Comparison of ENCODE assay signal across 31 mouse cellular contexts in genomic region chr14:109958008-109958407, GRCm38 (mm10).
A peak's percentile ranks its signal among the peaks of the same experiment; 100 is the strongest.
DNase-seq lines count a peak whose midpoint lies in the region; ATAC-seq and TF ChIP-seq lines count a peak whose summit lies in the region.
"Had no signal": no experiment of that assay in that cellular context is flagged by ENCODE, and none has a peak within 500 bp of the region (broad histone marks: within the 10 kb centered on the region; RNA-seq: fewer than 3 reads in every experiment).

No protein-coding gene starts in this region.

- H3K4me3 ChIP-seq in forebrain, embryonic 14.5 days (ENCODE audit: low read depth, low read length) = no peak overlapping the region
- H3K4me3 ChIP-seq in forebrain, embryonic 10.5 days = no peak overlapping the region
- no peak overlapping the region for H3K4me3 ChIP-seq in layer of hippocampus, adult 2 months
- no peak overlapping the region for H3K4me3 ChIP-seq in neural tube, embryonic 15.5 days (replicated peaks)
- H3K4me3 ChIP-seq: embryonic facial prominence, embryonic 12.5 days; heart, embryonic 13.5 days; hindbrain, embryonic 10.5 days; hindbrain, embryonic 15.5 days; intestine, embryonic 15.5 days had no signal

- WGBS in forebrain, embryonic 14.5 days = 67% methylated on average over 3 of the region's 3 CpGs
- 92% methylated on average over 3 of the region's 3 CpGs for WGBS in forebrain, embryonic 10.5 days
- 53% methylated on average over 3 of the region's 3 CpGs for WGBS in neural tube, embryonic 15.5 days

- peak; percentile 52 for DNase-seq in forebrain, embryonic 14.5 days (ENCODE audit: low spot score)
- no peak for DNase-seq in forebrain, embryonic 10.5 days (ENCODE audit: extremely low spot score, low spot score)
- peak; percentile 11 to 54 for DNase-seq in layer of hippocampus, adult 2 months (ENCODE audit: low spot score in 2 of 2)
- no peak for DNase-seq in layer of hippocampus, postnatal 36 days
- peak; percentile 51 for DNase-seq in brain, embryonic 14.5 days (ENCODE audit: low read depth)
- DNase-seq in cerebellum, postnatal 25 days = no peak
- DNase-seq: adrenal gland, adult 8-10 months; cerebellum, adult 11 months; cerebellum, adult 9-10 months; embryo, embryonic 11 days; gastrocnemius, postnatal 10 days; heart, postnatal 10 days; kidney, adult 8-10 months; kidney, postnatal 4 days; liver; lung, embryonic 14.5 days; lung, postnatal 14 days; right cerebral cortex, adult 18-20 months; right cerebral cortex, postnatal 4 days; thymus, adult 2 months; thymus, postnatal 36 days had no signal

- H3K27me3 ChIP-seq in forebrain, embryonic 14.5 days (replicated peaks; ENCODE audit: control insufficient read depth, insufficient read depth, low read length) = no peaks in the 10 kb centered on the region
- no peaks in the 10 kb centered on the region for H3K27me3 ChIP-seq in forebrain, embryonic 10.5 days (ENCODE audit: poor library complexity, severe bottlenecking)
- no peaks in the 10 kb centered on the region for H3K27me3 ChIP-seq in neural tube, embryonic 15.5 days (replicated peaks)
- H3K27me3 ChIP-seq: embryonic facial prominence, embryonic 12.5 days; heart, embryonic 13.5 days; hindbrain, embryonic 15.5 days; intestine, embryonic 15.5 days had no signal

- peak; percentile 48; the same call in 1 of the 2 replicates for ATAC-seq in forebrain, embryonic 14.5 days
- 0 out of 2 replicates have a peak, but pooled peaks have one; percentile 61 for ATAC-seq in neural tube, embryonic 15.5 days (ENCODE audit: low FRiP score)
- ATAC-seq: intestine, embryonic 15.5 days had no signal

- no peak overlapping the region for H3K4me2 ChIP-seq in forebrain, embryonic 14.5 days (ENCODE audit: low read length)
- no peak overlapping the region for H3K4me2 ChIP-seq in neural tube, embryonic 15.5 days
- H3K4me2 ChIP-seq: embryonic facial prominence, embryonic 12.5 days; heart, embryonic 13.5 days; hindbrain, embryonic 15.5 days; intestine, embryonic 15.5 days; lung, embryonic 14.5 days had no signal

- no peaks in the 10 kb centered on the region for H3K36me3 ChIP-seq in forebrain, embryonic 14.5 days (ENCODE audit: control insufficient read depth, insufficient read depth, low read length)
- no peaks in the 10 kb centered on the region for H3K36me3 ChIP-seq in forebrain, embryonic 10.5 days (replicated peaks)
- H3K36me3 ChIP-seq in neural tube, embryonic 15.5 days = no peaks in the 10 kb centered on the region
- H3K36me3 ChIP-seq: embryonic facial prominence, embryonic 12.5 days; G1E; heart, embryonic 13.5 days; hindbrain, embryonic 10.5 days; hindbrain, embryonic 15.5 days; intestine, embryonic 15.5 days had no signal

- no peaks in the 10 kb centered on the region for H3K9me3 ChIP-seq in forebrain, embryonic 14.5 days (replicated peaks; ENCODE audit: control insufficient read depth, low read length)
- H3K9me3 ChIP-seq in forebrain, embryonic 10.5 days = no peaks in the 10 kb centered on the region
- H3K9me3 ChIP-seq in neural tube, embryonic 15.5 days (replicated peaks) = no peaks in the 10 kb centered on the region
- H3K9me3 ChIP-seq: embryonic facial prominence, embryonic 12.5 days; G1E; heart, embryonic 13.5 days; hindbrain, embryonic 10.5 days; hindbrain, embryonic 15.5 days; intestine, embryonic 15.5 days had no signal

- no peak for TF ChIP-seq POLR2A in brain, embryonic 14.5 days (IDR thresholded peaks at IDR 0.05; ENCODE audit: borderline replicate concordance, extremely low read depth, insufficient read depth, insufficient read length, poor library complexity, severe bottlenecking)

- no peak for TF ChIP-seq CTCF in layer of hippocampus, adult 2 months (conservative IDR thresholded peaks at IDR 0.05)
- TF ChIP-seq CTCF in brain, embryonic 14.5 days (IDR thresholded peaks at IDR 0.05; ENCODE audit: borderline replicate concordance, extremely low read depth, insufficient read depth, insufficient read length) = no peak

- no peak overlapping the region for H3K27ac ChIP-seq in forebrain, embryonic 14.5 days (ENCODE audit: low read depth, low read length)
- H3K27ac ChIP-seq in forebrain, embryonic 10.5 days = no peak overlapping the region
- 0 out of 2 replicates have a peak overlapping the region, but pooled peaks have one; percentile 32 for H3K27ac ChIP-seq in layer of hippocampus, adult 2 months
- H3K27ac ChIP-seq in neural tube, embryonic 15.5 days (replicated peaks) = no peak overlapping the region
- H3K27ac ChIP-seq: embryonic facial prominence, embryonic 12.5 days; heart, embryonic 13.5 days; hindbrain, embryonic 10.5 days; hindbrain, embryonic 15.5 days; intestine, embryonic 15.5 days; kidney, postnatal 0 days; liver, embryonic 14.5 days; stomach, postnatal 0 days had no signal

- no peaks in the 10 kb centered on the region for H3K4me1 ChIP-seq in forebrain, embryonic 14.5 days (ENCODE audit: control insufficient read depth, insufficient read depth, low read length)
- no peaks in the 10 kb centered on the region for H3K4me1 ChIP-seq in forebrain, embryonic 10.5 days
- H3K4me1 ChIP-seq in neural tube, embryonic 15.5 days = no peaks in the 10 kb centered on the region
- H3K4me1 ChIP-seq: embryonic facial prominence, embryonic 12.5 days; heart, embryonic 13.5 days; hindbrain, embryonic 10.5 days; hindbrain, embryonic 15.5 days; intestine, embryonic 15.5 days had no signal

- H3K9ac ChIP-seq in forebrain, embryonic 14.5 days (ENCODE audit: low read length) = no peak overlapping the region
- no peak overlapping the region for H3K9ac ChIP-seq in neural tube, embryonic 15.5 days (replicated peaks)
- H3K9ac ChIP-seq: embryonic facial prominence, embryonic 12.5 days; heart, embryonic 13.5 days; hindbrain, embryonic 15.5 days; intestine, embryonic 15.5 days; liver, embryonic 14.5 days; lung, embryonic 14.5 days had no signal

Comparison
In these comparisons a context has a peak if more than half of its experiments do, and no peak if none do; other contexts are left out.
1. DNase-seq: peak in forebrain, embryonic 14.5 days (single experiment), layer of hippocampus, adult 2 months (2 of 2) and brain, embryonic 14.5 days (single experiment); none in forebrain, embryonic 10.5 days (single experiment), layer of hippocampus, postnatal 36 days (0 of 2) and cerebellum, postnatal 25 days (0 of 2).